13 mouse cellular contexts compared by ENCODE assay signal in genomic region chr9:118715971-118716628, GRCm38 (mm10).
DNase-seq lines count a peak whose midpoint lies in the region; ATAC-seq and TF ChIP-seq lines count a peak whose summit lies in the region.
"Had no signal": no experiment of that assay in that cellular context is flagged by ENCODE, and none has a peak within 500 bp of the region (broad histone marks: within the 10 kb centered on the region; RNA-seq: fewer than 3 reads in every experiment).

No protein-coding gene starts in this region.

- no peak overlapping the region for H3K9ac ChIP-seq in hindbrain, postnatal 0 days (replicated peaks; ENCODE audit: low read length)
- no peak overlapping the region for H3K9ac ChIP-seq in hindbrain, embryonic 11.5 days (ENCODE audit: low read depth, low read length)
- H3K9ac ChIP-seq: forebrain, embryonic 12.5 days; heart, embryonic 12.5 days had no signal

- no peaks in the 10 kb centered on the region for H3K27me3 ChIP-seq in hindbrain, postnatal 0 days (ENCODE audit: insufficient read depth, low read length)
- no peaks in the 10 kb centered on the region for H3K27me3 ChIP-seq in hindbrain, embryonic 11.5 days (ENCODE audit: control insufficient read depth, insufficient read depth, low read length)
- H3K27me3 ChIP-seq: forebrain, embryonic 12.5 days; heart, embryonic 12.5 days had no signal

- no peaks in the 10 kb centered on the region for H3K36me3 ChIP-seq in hindbrain, postnatal 0 days (ENCODE audit: insufficient read depth, low read length)
- H3K36me3 ChIP-seq in hindbrain, embryonic 11.5 days (ENCODE audit: control insufficient read depth, insufficient read depth, low read length), result no peaks in the 10 kb centered on the region
- H3K36me3 ChIP-seq: forebrain, embryonic 12.5 days had no signal

- no peak overlapping the region for H3K4me3 ChIP-seq in hindbrain, postnatal 0 days (ENCODE audit: low read length)
- no peak overlapping the region for H3K4me3 ChIP-seq in hindbrain, embryonic 11.5 days (ENCODE audit: low read depth, low read length)
- H3K4me3 ChIP-seq: embryonic facial prominence, embryonic 10.5 days; forebrain, embryonic 12.5 days; heart, embryonic 12.5 days had no signal

- DNase-seq in hindbrain, postnatal 0 days (ENCODE audit: low spot score), result no peak
- no peak for DNase-seq in hindbrain, embryonic 11.5 days (ENCODE audit: low spot score)
- DNase-seq in spleen, postnatal 36 days (ENCODE audit: low spot score in 2 of 2), result peak; percentile 33 to 46
- no peak for DNase-seq in spleen, postnatal 14 days (ENCODE audit: low spot score in 2 of 2)
- DNase-seq in naive thymus-derived CD4-positive, alpha-beta T cell, adult 2 months (ENCODE audit: low read depth), result peak; percentile 81
- DNase-seq in urinary bladder, adult 2 months (ENCODE audit: low spot score), result no peak
- no peak for DNase-seq in layer of hippocampus, adult 9-10 months (ENCODE audit: low spot score)
- no peak for DNase-seq in left cerebral cortex, postnatal 36 days (ENCODE audit: low spot score in 2 of 2)
- DNase-seq: cerebellum, adult 11-12 months; kidney, postnatal 14 days had no signal

- 0 out of 2 replicates have a peak, but pooled peaks have one; percentile 3 for TF ChIP-seq CTCF in hindbrain, postnatal 0 days (IDR thresholded peaks at IDR 0.05; ENCODE audit: low read depth)

- H3K4me1 ChIP-seq in hindbrain, postnatal 0 days (ENCODE audit: insufficient read depth, low read length), result no peaks in the 10 kb centered on the region
- H3K4me1 ChIP-seq in hindbrain, embryonic 11.5 days (replicated peaks; ENCODE audit: control insufficient read depth, insufficient read depth, low read length), result no peaks in the 10 kb centered on the region
- H3K4me1 ChIP-seq: forebrain, embryonic 12.5 days had no signal

- 87% methylated on average over 9 of the region's 9 CpGs for WGBS in hindbrain, postnatal 0 days
- 84% methylated on average over 9 of the region's 9 CpGs for WGBS in hindbrain, embryonic 11.5 days

- intact Hi-C loops in left cerebral cortex, postnatal 36 days (cut with DNase I), result no loop called here

- H3K9me3 ChIP-seq in hindbrain, postnatal 0 days (ENCODE audit: low read length), result no peaks in the 10 kb centered on the region
- H3K9me3 ChIP-seq in hindbrain, embryonic 11.5 days (ENCODE audit: control insufficient read depth, low read length), result no peaks in the 10 kb centered on the region
- H3K9me3 ChIP-seq: embryonic facial prominence, embryonic 10.5 days; forebrain, embryonic 12.5 days had no signal

- no peak overlapping the region for H3K27ac ChIP-seq in hindbrain, postnatal 0 days
- no peak overlapping the region for H3K27ac ChIP-seq in hindbrain, embryonic 11.5 days (ENCODE audit: low read depth, low read length)
- H3K27ac ChIP-seq: embryonic facial prominence, embryonic 10.5 days; forebrain, embryonic 12.5 days had no signal

- no peak for ATAC-seq in hindbrain, postnatal 0 days
- no peak for ATAC-seq in hindbrain, embryonic 11.5 days (ENCODE audit: low FRiP score)

- H3K4me2 ChIP-seq in hindbrain, postnatal 0 days (ENCODE audit: low read depth, low read length), result no peak overlapping the region
- no peak overlapping the region for H3K4me2 ChIP-seq in hindbrain, embryonic 11.5 days (replicated peaks; ENCODE audit: low read depth, low read length)
- H3K4me2 ChIP-seq: forebrain, embryonic 12.5 days; heart, embryonic 12.5 days had no signal

Comparison
In these comparisons a context has a peak if more than half of its experiments do, and no peak if none do; other contexts are left out.
1. DNase-seq: peak in spleen, postnatal 36 days (2 of 2) and naive thymus-derived CD4-positive, alpha-beta T cell, adult 2 months (single experiment); none in hindbrain, postnatal 0 days (single experiment), hindbrain, embryonic 11.5 days (single experiment), spleen, postnatal 14 days (0 of 2), urinary bladder, adult 2 months (single experiment), layer of hippocampus, adult 9-10 months (single experiment) and left cerebral cortex, postnatal 36 days (0 of 2).